Mouse (Mus musculus) right cerebral cortex, postnatal 25 days (tissue): ENCODE data around the gene Irak1bp1.

Source experiments
- DNase-seq: peaks from one replicate; pipeline ENCODE4 v3.0.0; 2022

Gene Irak1bp1

GRCm38 (mm10) chr9:82884177-82884576 is 54.8 kb downstream of the Irak1bp1 start:
- no peak for DNase-seq

- no peak for DNase-seq
Measured at GRCm38 (mm10) chr9:82888645-82889044, 59.3 kb downstream of the Irak1bp1 start.
